Mouse (Mus musculus): ENCODE measurements around the gene Olfr266.

Gene Olfr266

GRCm38 (mm10) chr3:106826187-106826586 lies at the start of gene Olfr266:
Gene Olfr266 (minus strand): TSS chr3:106826287.
- DNase-seq (ENCODE audit: extremely low spot score): no peak

GRCm38 (mm10) chr3:106875626-106876025 lies 49.5 kb upstream of the Olfr266 start:
- no peak for DNase-seq (ENCODE audit: extremely low spot score)

- no peak for DNase-seq (ENCODE audit: extremely low spot score)
These were observed 46.8 kb upstream of the Olfr266 start for GRCm38 (mm10) chr3:106872893-106873292.

GRCm38 (mm10) chr3:106832107-106832506 lies 6.0 kb upstream of the Olfr266 start:
- no peak for DNase-seq (ENCODE audit: extremely low spot score)

GRCm38 (mm10) chr3:106817676-106818075 lies 8.4 kb downstream of the Olfr266 start:
- DNase-seq (ENCODE audit: extremely low spot score): no peak

GRCm38 (mm10) chr3:106808972-106809695 lies 17.0 kb downstream of the Olfr266 start:
- DNase-seq (ENCODE audit: extremely low spot score): no peak

- DNase-seq (ENCODE audit: extremely low spot score): no peak
These were observed 28.0 kb downstream of the Olfr266 start for GRCm38 (mm10) chr3:106798079-106798478.

- no peak for DNase-seq (ENCODE audit: extremely low spot score)
These were observed 36.2 kb downstream of the Olfr266 start, which contains the start of gene Cd53 for GRCm38 (mm10) chr3:106789930-106790329. Gene Cd53 (minus strand): TSS chr3:106790149.

GRCm38 (mm10) chr3:106788440-106788887 lies 37.6 kb downstream of the Olfr266 start:
- no peak for DNase-seq (ENCODE audit: extremely low spot score)

GRCm38 (mm10) chr3:106787972-106788371 lies 38.1 kb downstream of the Olfr266 start:
- no peak for DNase-seq (ENCODE audit: extremely low spot score)

- no peak for DNase-seq (ENCODE audit: extremely low spot score)
These were observed 41.0 kb downstream of the Olfr266 start for GRCm38 (mm10) chr3:106785130-106785529.

GRCm38 (mm10) chr3:106771834-106772233 lies 54.3 kb downstream of the Olfr266 start:
- DNase-seq (ENCODE audit: extremely low spot score): no peak
